Mouse (Mus musculus) urinary bladder, postnatal 4 days (tissue): ENCODE data around the gene Wfikkn1.

Experiments used
- DNase-seq, 2 experiments: peaks; one replicate each; pipeline ENCODE4 v3.0.0; 2021 to 2022; ENCODE audit warnings: low spot score in 2 of 2

Wfikkn1 gene

GRCm38 (mm10) chr17:25880196-25880910, at the start of gene Wfikkn1:
Gene Wfikkn1 (minus strand): TSS chr17:25880858.
- no peak for DNase-seq

- no peak for DNase-seq
These were observed 44.7 kb upstream of the Wfikkn1 start for GRCm38 (mm10) chr17:25925348-25925747.

DNA sequence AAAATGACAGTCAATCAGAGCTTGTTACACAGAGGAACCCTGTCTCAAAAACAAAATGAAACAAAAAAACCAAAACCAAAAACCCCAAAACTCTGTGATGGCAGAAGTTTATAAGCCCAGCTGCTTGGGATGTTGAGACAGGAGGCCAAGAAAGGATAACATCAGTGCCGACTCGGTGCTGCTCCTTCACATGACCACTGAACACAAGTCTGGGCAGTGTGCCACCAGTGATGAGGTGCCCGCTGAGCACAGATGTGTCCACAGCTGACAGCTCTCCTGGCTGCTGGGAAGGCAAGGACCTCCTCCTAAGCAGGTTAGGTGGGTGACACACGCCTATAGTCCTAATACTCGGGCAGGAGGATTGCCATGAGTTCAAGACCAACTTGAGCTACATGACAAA, 41.5 kb upstream of the Wfikkn1 start:
- DNase-seq, result no peak

GRCm38 (mm10) chr17:25919786-25920642, 39.4 kb upstream of the Wfikkn1 start:
- peak; percentile 100 for DNase-seq

GRCm38 (mm10) chr17:25919144-25919785, 38.6 kb upstream of the Wfikkn1 start, which contains the start of gene Rab40c:
Gene Rab40c (minus strand): TSS chr17:25919727.
- peak in 1 of 2 experiments; percentile 65 for DNase-seq

- no peak for DNase-seq
These were observed 37.5 kb upstream of the Wfikkn1 start for GRCm38 (mm10) chr17:25918037-25918750.

DNA sequence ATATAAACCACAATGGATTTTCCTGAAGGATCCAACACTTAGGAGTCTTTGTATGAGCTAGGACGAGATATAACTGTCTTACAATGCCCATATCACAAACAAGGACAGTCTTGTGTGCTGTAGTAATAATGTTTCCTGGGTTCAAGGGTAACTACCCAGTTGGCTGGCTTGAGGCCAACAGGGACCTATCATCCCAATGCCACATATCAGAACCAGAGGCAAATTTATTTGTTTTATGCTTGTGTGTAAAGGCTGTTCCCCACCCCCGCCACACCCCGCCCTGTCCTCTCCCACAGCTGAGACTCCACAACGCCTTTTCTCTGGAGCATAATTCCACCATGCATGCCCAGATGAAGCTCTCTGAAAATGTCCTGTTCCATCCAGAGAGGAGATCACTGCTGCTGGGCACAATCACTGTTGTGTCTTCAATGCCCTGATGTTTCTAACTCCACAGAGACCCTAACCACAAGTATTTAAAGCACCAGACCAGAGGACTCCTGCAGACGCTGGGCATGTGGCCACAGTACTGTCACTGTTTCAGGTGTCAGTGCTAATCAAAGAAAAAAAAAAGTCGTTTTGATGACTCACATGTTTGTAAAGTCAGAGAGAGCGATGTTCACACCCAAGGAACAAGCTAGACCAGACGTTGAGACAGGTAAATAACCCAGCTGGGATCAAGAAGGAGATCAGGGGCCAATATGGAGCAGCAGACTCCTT, 36.4 kb upstream of the Wfikkn1 start:
- no peak for DNase-seq

DNA sequence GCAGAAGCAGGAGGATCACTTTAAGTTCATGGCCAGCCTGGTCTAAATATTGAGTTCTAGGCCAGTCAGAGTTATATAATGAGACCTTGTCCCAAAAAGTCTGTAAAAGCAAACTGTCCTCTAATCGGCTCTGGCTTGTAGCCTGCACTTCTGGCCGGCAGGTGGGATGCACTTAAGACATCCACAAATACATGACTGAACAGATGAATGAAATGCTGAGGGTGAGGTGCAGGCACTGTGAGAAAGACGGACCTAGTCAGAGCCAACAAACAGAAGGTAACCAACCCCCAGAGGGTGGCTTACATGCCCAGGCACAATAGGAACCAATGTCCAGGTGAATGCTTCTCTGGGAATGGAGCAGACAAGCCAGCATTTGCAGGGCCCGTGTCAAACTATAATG, 33.6 kb upstream of the Wfikkn1 start:
- no peak for DNase-seq

DNA sequence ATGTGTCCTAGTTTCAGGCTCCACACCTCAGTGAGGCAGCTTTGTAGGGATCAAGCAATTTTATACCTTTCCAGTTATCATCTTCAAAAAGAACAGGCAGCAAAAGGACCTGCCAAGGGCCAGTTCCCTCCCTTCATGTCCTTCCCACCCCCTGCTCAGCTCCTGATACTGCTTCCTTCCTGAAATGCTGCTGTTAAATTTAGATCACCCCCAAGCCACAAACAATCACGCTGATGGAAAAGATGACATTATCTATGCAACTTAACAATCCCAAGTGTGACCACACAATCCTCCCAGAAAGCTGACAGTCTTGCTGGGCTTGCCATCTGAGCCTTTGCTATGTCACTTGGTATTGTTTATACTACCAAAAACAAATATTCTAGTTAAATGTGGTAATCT, 33.2 kb upstream of the Wfikkn1 start:
- no peak for DNase-seq

- no peak for DNase-seq
These were observed 32.7 kb upstream of the Wfikkn1 start for GRCm38 (mm10) chr17:25913186-25913876.

DNA sequence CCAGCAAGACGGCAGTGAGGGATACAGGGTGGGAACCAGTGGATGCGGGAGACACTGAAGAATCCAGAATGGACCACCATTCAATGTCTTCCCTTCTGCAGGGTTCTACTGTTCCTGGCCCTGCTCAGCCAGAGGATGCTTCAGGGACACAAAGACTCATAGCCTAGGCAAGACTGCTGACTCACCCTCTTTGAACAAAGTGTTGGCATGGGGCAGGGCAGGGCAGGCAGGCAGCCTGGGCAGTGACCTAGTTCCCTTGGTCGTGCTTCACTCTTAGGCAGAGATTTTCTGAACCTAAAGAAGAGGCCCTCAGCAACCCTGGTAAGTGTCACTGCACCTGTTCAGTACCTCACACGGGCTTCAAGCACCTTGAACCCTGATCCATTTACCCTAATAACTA, 31.2 kb upstream of the Wfikkn1 start:
- DNase-seq, result no peak

DNA sequence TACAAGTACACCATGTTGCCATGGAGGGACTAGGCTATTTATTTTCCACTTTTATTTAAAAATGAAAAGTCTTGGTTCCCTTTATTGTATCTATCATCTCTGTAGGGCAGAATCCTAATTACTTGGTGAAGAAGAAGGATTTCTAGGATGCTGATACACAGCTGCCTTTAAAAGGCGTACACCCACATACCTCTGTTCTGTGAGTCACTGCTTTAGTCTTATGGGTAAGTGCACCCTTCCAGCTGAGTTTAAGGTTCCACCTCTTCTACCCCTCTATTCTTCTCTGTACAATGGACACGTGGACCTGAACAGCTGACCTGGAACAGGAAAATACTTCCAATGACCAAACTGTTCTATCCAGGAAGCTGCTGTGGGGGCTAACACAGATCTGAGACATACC, 27.0 kb upstream of the Wfikkn1 start:
- DNase-seq, result no peak

- no peak for DNase-seq
These were observed 22.4 kb upstream of the Wfikkn1 start for GRCm38 (mm10) chr17:25903061-25903460.

DNA sequence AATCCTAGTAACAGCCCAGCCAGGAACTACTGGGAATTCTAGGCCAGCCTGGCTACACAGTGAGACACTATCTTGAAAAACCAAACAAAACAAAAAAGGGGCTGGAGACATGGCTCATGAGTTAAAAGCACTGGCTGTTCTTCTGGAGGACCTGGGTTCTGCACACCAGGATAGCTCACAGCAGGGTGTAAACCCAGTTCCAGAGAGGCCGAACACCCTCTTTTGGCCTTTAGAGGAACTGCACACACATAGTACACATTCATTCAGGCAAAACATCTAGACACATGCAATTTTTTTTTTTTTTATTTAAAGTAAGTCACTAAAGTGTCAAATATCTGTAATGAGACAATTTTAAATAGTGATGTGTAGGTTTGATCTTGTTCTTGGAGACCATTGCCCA, 19.5 kb upstream of the Wfikkn1 start:
- no peak for DNase-seq

- no peak for DNase-seq
These were observed 15.2 kb upstream of the Wfikkn1 start for GRCm38 (mm10) chr17:25895891-25896290.

GRCm38 (mm10) chr17:25895415-25895814, 14.8 kb upstream of the Wfikkn1 start:
- DNase-seq, result no peak

GRCm38 (mm10) chr17:25893975-25894617, 13.4 kb upstream of the Wfikkn1 start:
- no peak for DNase-seq

DNA sequence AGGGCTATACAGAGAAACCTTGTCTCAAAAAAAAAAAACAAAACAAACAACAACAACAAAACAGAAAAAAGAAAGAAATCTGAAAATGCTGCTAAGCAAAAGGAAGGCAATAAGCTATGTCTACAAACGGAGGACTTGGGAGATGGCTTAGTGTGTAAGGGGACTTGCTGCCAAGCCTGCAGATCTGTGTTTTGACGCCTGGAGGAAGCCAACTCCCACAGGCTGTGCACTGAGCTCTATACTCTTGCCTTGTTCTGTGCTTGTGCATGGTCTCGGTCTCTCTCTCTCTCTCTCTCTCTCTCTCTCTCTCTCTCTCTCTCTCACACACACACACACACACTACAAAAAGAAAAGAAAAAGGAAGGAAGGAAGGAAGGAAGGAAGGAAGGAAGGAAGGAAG, 8.2 kb upstream of the Wfikkn1 start:
- DNase-seq, result no peak

DNA sequence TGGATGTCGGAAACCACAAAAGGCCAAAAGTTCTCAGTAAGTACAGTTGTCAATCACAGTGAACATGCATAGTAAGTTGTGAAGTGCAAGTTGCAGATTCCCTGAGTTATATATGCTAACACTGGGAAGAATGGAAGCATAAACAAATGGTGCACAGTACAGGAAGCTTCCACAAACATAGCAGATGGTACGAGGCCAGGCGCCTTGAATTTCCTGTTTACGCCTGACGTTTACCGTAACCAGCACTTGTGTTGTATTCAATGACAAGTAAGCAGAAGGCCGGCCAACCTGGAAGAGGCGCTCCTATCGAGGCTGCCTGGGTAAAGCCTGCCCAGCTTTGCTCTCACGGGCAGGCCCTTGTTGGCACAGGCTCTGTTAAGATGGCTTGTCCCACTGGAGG, 6.8 kb upstream of the Wfikkn1 start:
- DNase-seq, result no peak

DNA sequence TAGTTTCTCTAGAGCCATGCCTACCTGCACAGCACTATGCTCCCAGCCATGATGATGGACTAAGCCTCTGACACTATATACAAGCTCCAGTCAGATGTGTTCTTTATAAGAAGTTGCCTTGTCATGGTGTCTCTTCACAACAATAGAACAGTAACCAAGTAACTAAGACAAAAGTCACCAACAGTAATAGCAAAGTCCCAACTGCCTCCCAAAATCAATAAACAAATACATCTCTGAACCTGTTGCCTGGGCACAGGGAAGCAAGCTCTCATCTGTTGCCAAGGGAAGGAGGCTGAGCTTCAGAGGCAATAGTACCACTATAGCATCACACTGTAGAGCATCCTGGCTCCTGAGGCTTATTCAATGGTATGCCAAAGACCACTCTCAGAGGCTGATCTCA, 6.1 kb upstream of the Wfikkn1 start:
- DNase-seq, result no peak
